Comparison of ENCODE assay signal across 16 mouse cellular contexts in genomic region chr16:10968299-10968698, GRCm38 (mm10).
DNase-seq lines count a peak whose midpoint lies in the region; ATAC-seq and TF ChIP-seq lines count a peak whose summit lies in the region.
"Had no signal": no experiment of that assay in that cellular context is flagged by ENCODE, and none has a peak within 500 bp of the region (broad histone marks: within the 10 kb centered on the region; RNA-seq: fewer than 3 reads in every experiment).

No protein-coding gene starts in this region.

- H3K36me3 ChIP-seq in hindbrain, embryonic 10.5 days = peaks cover 43% of the 10 kb centered on the region
- H3K36me3 ChIP-seq in hindbrain, embryonic 11.5 days (ENCODE audit: control insufficient read depth, insufficient read depth, low read length) = no peaks in the 10 kb centered on the region
- no peaks in the 10 kb centered on the region for H3K36me3 ChIP-seq in liver, embryonic 16.5 days (ENCODE audit: control insufficient read depth, insufficient read depth)
- peaks cover 21 to 68% of the 10 kb centered on the region in 2 experiments for H3K36me3 ChIP-seq in CH12.LX (replicated peaks in 1 of 2; ENCODE audit: control insufficient read depth in 1 of 2, insufficient read depth in 1 of 2, low read length in 1 of 2)
- H3K36me3 ChIP-seq: hindbrain, embryonic 15.5 days had no signal

- TF ChIP-seq POLR2A in CH12.LX (IDR thresholded peaks at IDR 0.05; ENCODE audit: low read depth, low read length) = no peak

- no peak overlapping the region for H3K9ac ChIP-seq in hindbrain, embryonic 11.5 days (ENCODE audit: low read depth, low read length)
- H3K9ac ChIP-seq in liver, embryonic 16.5 days (ENCODE audit: low read depth, low read length) = no peak overlapping the region
- H3K9ac ChIP-seq in CH12.LX (ENCODE audit: insufficient read depth, low read depth) = peak overlapping the region; percentile 36
- H3K9ac ChIP-seq: hindbrain, embryonic 15.5 days; liver, embryonic 15.5 days; stomach, embryonic 15.5 days had no signal

- H3K4me1 ChIP-seq in hindbrain, embryonic 10.5 days (replicated peaks) = peaks cover 39% of the 10 kb centered on the region; the same call in 1 of the 2 replicates
- no peaks in the 10 kb centered on the region for H3K4me1 ChIP-seq in hindbrain, embryonic 11.5 days (replicated peaks; ENCODE audit: control insufficient read depth, insufficient read depth, low read length)
- H3K4me1 ChIP-seq in liver, embryonic 16.5 days (ENCODE audit: control insufficient read depth, low read depth, low read length) = peaks cover 36% of the 10 kb centered on the region
- H3K4me1 ChIP-seq in CH12.LX (ENCODE audit: control insufficient read depth in 1 of 2, insufficient read depth in 2 of 2) = peaks cover 52 to 100% of the 10 kb centered on the region in 2 experiments
- H3K4me1 ChIP-seq: hindbrain, embryonic 15.5 days had no signal

- H3K4me2 ChIP-seq in hindbrain, embryonic 11.5 days (replicated peaks; ENCODE audit: low read depth, low read length) = no peak overlapping the region
- H3K4me2 ChIP-seq in liver, embryonic 16.5 days (ENCODE audit: low read depth, low read length) = no peak overlapping the region
- peak overlapping the region; percentile 17 for H3K4me2 ChIP-seq in CH12.LX (ENCODE audit: insufficient read depth, low read depth, poor library complexity, severe bottlenecking)
- H3K4me2 ChIP-seq: hindbrain, embryonic 15.5 days; liver, embryonic 15.5 days; stomach, embryonic 15.5 days had no signal

- TF ChIP-seq RAD21 in CH12.LX (IDR thresholded peaks at IDR 0.05; ENCODE audit: low read depth, low read length) = no peak

- no peak for ATAC-seq in hindbrain, embryonic 11.5 days (ENCODE audit: low FRiP score)
- no peak for ATAC-seq in liver, embryonic 16.5 days (ENCODE audit: low read depth)
- ATAC-seq: midbrain, embryonic 16.5 days had no signal

- in situ Hi-C loops in CH12.LX (cut with MboI; ENCODE audit: low pct_ligation_motif_present, low pct_unique_long_range_greater_than_20kb, low sequenced_read_pairs) = no loop called here

- H3K9me3 ChIP-seq in hindbrain, embryonic 10.5 days = no peaks in the 10 kb centered on the region
- no peaks in the 10 kb centered on the region for H3K9me3 ChIP-seq in hindbrain, embryonic 11.5 days (ENCODE audit: control insufficient read depth, low read length)
- H3K9me3 ChIP-seq in liver, embryonic 16.5 days (replicated peaks; ENCODE audit: control insufficient read depth, low read length) = no peaks in the 10 kb centered on the region
- no peaks in the 10 kb centered on the region for H3K9me3 ChIP-seq in CH12.LX (replicated peaks; ENCODE audit: low read length)
- H3K9me3 ChIP-seq: hindbrain, embryonic 15.5 days; liver, embryonic 15.5 days; stomach, embryonic 15.5 days had no signal

- no peak for TF ChIP-seq EP300 in CH12.LX (IDR thresholded peaks at IDR 0.05; ENCODE audit: low read length)

- no peak for DNase-seq in hindbrain, embryonic 10.5 days (ENCODE audit: low spot score)
- DNase-seq in hindbrain, embryonic 11.5 days (ENCODE audit: low spot score) = no peak
- DNase-seq in liver (no peak), CH12.LX (ENCODE audit: extremely low read depth) (no peak)
- DNase-seq in kidney, postnatal 14 days = peak; percentile 66
- DNase-seq in spleen, postnatal 10 days (ENCODE audit: low spot score in 2 of 2) = no peak
- DNase-seq in left cerebral cortex, postnatal 4 days = no peak
- DNase-seq: adrenal gland, postnatal 10 days; cerebellum, adult 11-12 months; gastrocnemius, postnatal 14 days; heart, postnatal 10 days had no signal

- H3K4me3 ChIP-seq in hindbrain, embryonic 10.5 days = no peak overlapping the region
- no peak overlapping the region for H3K4me3 ChIP-seq in hindbrain, embryonic 11.5 days (ENCODE audit: low read depth, low read length)
- no peak overlapping the region for H3K4me3 ChIP-seq in liver, embryonic 16.5 days (ENCODE audit: low read depth, low read length)
- peak overlapping the region in 1 of 3 experiments; percentile 14 for H3K4me3 ChIP-seq in CH12.LX (replicated peaks in 1 of 3; ENCODE audit: low read depth in 2 of 3, low read length in 2 of 3, poor library complexity in 1 of 3)
- H3K4me3 ChIP-seq: hindbrain, embryonic 15.5 days; liver, embryonic 15.5 days; stomach, embryonic 15.5 days had no signal

- intact Hi-C loops in left cerebral cortex, postnatal 4 days (cut with DNase I) = no loop called here

- TF ChIP-seq CTCF in CH12.LX (conservative IDR thresholded peaks at IDR 0.05 in 1 of 2, IDR thresholded peaks at IDR 0.05 in 1 of 2; ENCODE audit: low read depth in 2 of 2, low read length in 2 of 2) = no peak

- peaks cover 69% of the 10 kb centered on the region for H3K79me2 ChIP-seq in CH12.LX (replicated peaks; ENCODE audit: control insufficient read depth, extremely low read depth, insufficient read depth, poor library complexity, severe bottlenecking)

- dilution Hi-C loops in CH12.LX (cut with MboI; ENCODE audit: extremely low pct_ligation_motif_present, extremely low pct_unique_long_range_greater_than_20kb, low sequenced_read_pairs) = no loop called here

- 86% methylated on average over 4 of the region's 4 CpGs for WGBS in hindbrain, embryonic 10.5 days
- WGBS in hindbrain, embryonic 11.5 days = 94% methylated on average over 4 of the region's 4 CpGs
- WGBS in liver, embryonic 16.5 days (ENCODE audit: insufficient replicate concordance) = 65% methylated on average over 4 of the region's 4 CpGs

- no peaks in the 10 kb centered on the region for H3K27me3 ChIP-seq in hindbrain, embryonic 10.5 days (ENCODE audit: insufficient read depth, poor library complexity, severe bottlenecking)
- H3K27me3 ChIP-seq in hindbrain, embryonic 11.5 days (ENCODE audit: control insufficient read depth, insufficient read depth, low read length) = no peaks in the 10 kb centered on the region
- no peaks in the 10 kb centered on the region for H3K27me3 ChIP-seq in liver, embryonic 16.5 days (ENCODE audit: control insufficient read depth, insufficient read depth, low read depth, low read length)
- no peaks in the 10 kb centered on the region for H3K27me3 ChIP-seq in CH12.LX (replicated peaks)
- H3K27me3 ChIP-seq: hindbrain, embryonic 15.5 days; liver, embryonic 15.5 days; stomach, embryonic 15.5 days had no signal

- H3K27ac ChIP-seq in hindbrain, embryonic 10.5 days = 0 out of 2 replicates have a peak overlapping the region, but pooled peaks have one; percentile 41
- H3K27ac ChIP-seq in hindbrain, embryonic 11.5 days (ENCODE audit: low read depth, low read length) = no peak overlapping the region
- peak overlapping the region; percentile 25; the same call in 1 of the 2 replicates for H3K27ac ChIP-seq in liver, embryonic 16.5 days (ENCODE audit: low read length)
- peak overlapping the region; percentile 76 for H3K27ac ChIP-seq in CH12.LX (ENCODE audit: insufficient read depth, low read depth)
- H3K27ac ChIP-seq: hindbrain, embryonic 15.5 days; liver, embryonic 15.5 days; stomach, embryonic 15.5 days had no signal

TF ChIP-seq in CH12.LX, 34 proteins besides CTCF, POLR2A, EP300 and RAD21:
- TF ChIP-seq ELF1 (IDR thresholded peaks at IDR 0.05; ENCODE audit: low read depth, low read length) (no peak), POLR2AphosphoS2 (IDR thresholded peaks at IDR 0.05; ENCODE audit: low read depth, low read length) (0 out of 2 replicates have a peak, but pooled peaks have one; percentile 25)
TF ChIP-seq in CH12.LX: peak in this region for 1.
